Mouse (Mus musculus) cerebellum, adult 18-20 months (tissue): ENCODE measurements around the gene Neurl1a.

ENCODE experiments used
- DNase-seq, 2 experiments: peaks; one replicate each; pipeline ENCODE4 v3.0.0; 2021

Neurl1a gene

GRCm38 (mm10) chr19:47248906-47249568, 70.4 kb downstream of the Neurl1a start:
- DNase-seq = peak; percentile 53 to 57

- DNase-seq = no peak
Measured at GRCm38 (mm10) chr19:47250931-47251330, 72.3 kb downstream of the Neurl1a start.

- DNase-seq = peak in 1 of 2 experiments; percentile 43
Measured at GRCm38 (mm10) chr19:47253053-47253628, 74.5 kb downstream of the Neurl1a start.

GRCm38 (mm10) chr19:47255036-47255435, 76.4 kb downstream of the Neurl1a start:
- DNase-seq = no peak

- DNase-seq = no peak
Measured at GRCm38 (mm10) chr19:47255919-47256318, 77.3 kb downstream of the Neurl1a start.

GRCm38 (mm10) chr19:47259581-47259980, 81.0 kb downstream of the Neurl1a start:
- peak; percentile 68 to 70 for DNase-seq

GRCm38 (mm10) chr19:47261196-47261595, 82.6 kb downstream of the Neurl1a start:
- no peak for DNase-seq

GRCm38 (mm10) chr19:47263621-47264020, 85.0 kb downstream of the Neurl1a start:
- DNase-seq = no peak

- peak; percentile 87 to 90 for DNase-seq
Measured at GRCm38 (mm10) chr19:47264322-47265092, 85.9 kb downstream of the Neurl1a start.

- DNase-seq = peak in 1 of 2 experiments; percentile 49
Measured at GRCm38 (mm10) chr19:47266070-47266801, 87.6 kb downstream of the Neurl1a start.

- peak; percentile 45 to 59 for DNase-seq
Measured at GRCm38 (mm10) chr19:47267066-47267465, 88.4 kb downstream of the Neurl1a start.

GRCm38 (mm10) chr19:47269729-47270128, 91.1 kb downstream of the Neurl1a start:
- DNase-seq = no peak

- DNase-seq = no peak
Measured at GRCm38 (mm10) chr19:47270520-47270919, 91.9 kb downstream of the Neurl1a start.

GRCm38 (mm10) chr19:47276730-47277129, 98.1 kb downstream of the Neurl1a start:
- no peak for DNase-seq

GRCm38 (mm10) chr19:47279372-47279771, 100.8 kb downstream of the Neurl1a start:
- peak in 1 of 2 experiments; percentile 55 for DNase-seq

GRCm38 (mm10) chr19:47279788-47280532, 101.3 kb downstream of the Neurl1a start:
- DNase-seq = peak; percentile 95 to 97

- no peak for DNase-seq
Measured at GRCm38 (mm10) chr19:47280894-47281293, 102.3 kb downstream of the Neurl1a start.

GRCm38 (mm10) chr19:47282050-47282454, 103.4 kb downstream of the Neurl1a start:
- DNase-seq = no peak

- no peak for DNase-seq
Measured at GRCm38 (mm10) chr19:47282688-47283215, 104.1 kb downstream of the Neurl1a start.

GRCm38 (mm10) chr19:47285581-47285980, 107.0 kb downstream of the Neurl1a start:
- no peak for DNase-seq

GRCm38 (mm10) chr19:47286886-47287450, 108.3 kb downstream of the Neurl1a start:
- DNase-seq = no peak
